Mouse (Mus musculus) liver, embryonic 14.5 days (tissue): ENCODE results near the gene Coq8a.

ENCODE experiments used
- CTCF ChIP-seq: IDR thresholded peaks from 2 replicates; pipeline ENCODE4 v1.5.1; 2016; ENCODE audit warnings: antibody characterized with exemption, low read depth, control low read depth
- EP300 ChIP-seq: IDR thresholded peaks from 2 replicates; pipeline ENCODE4 v1.6.1; 2016; ENCODE audit warnings: antibody characterized with exemption, low read depth

DNA sequence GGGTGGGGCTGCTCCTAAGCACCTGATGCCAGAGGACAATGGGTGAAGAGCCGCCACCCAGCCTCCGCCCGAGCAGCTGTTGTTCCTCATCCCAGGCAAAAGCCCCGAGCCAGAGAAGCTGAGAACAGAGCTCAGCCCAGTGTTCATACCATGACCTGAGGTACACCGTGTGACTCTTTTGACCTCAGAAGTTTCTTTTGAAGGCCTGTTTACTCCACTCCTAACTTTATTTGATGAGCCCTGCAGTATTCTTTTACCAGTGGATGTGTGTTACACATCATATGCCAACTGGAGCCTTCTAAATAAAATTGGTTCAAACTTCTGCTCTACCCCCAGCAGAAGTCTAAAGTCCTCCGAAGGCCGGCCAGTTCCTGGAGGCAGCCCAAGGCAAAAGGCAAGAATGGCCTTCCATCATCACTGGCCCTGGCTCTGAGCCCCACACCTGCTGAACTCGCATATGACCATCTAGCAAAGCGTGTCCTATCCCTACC lies 11.4 kb upstream of the Coq8a start:
- TF ChIP-seq CTCF (no peak), EP300 (no peak)
